Mouse (Mus musculus) lung, postnatal 36 days (tissue): ENCODE data around the gene AC134908.4.
"Not testable (repeated sequence)": the region's sequence is repeated elsewhere in the genome, so short reads cannot be mapped to it uniquely, and the experiment has no call there.

Source experiments
- DNase-seq: peaks from one replicate; pipeline ENCODE4 v3.0.0; 2022; ENCODE audit warnings: mixed read lengths

AC134908.4 gene

GRCm38 (mm10) chr17:25762591-25762990, 32.9 kb downstream of the AC134908.4 start:
- DNase-seq, result no peak

DNA sequence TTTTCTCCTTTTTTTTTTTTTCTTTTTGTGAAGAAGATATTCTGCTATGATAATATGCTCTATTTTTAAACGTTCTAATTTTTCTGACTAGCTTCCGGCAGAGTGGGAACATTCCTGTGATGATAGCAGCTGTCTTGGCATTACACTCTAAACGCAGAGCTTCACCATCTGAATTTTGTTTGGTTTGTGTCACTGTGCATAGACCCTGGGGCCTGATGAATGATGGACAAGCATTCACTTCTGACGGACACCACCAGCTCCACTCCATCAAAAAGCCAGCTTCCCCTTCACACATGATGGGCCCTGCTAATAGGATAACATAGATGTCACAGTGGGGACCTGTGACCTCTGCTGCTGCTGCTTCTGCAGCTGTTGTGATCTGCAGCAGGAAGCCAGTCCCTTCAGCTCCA, 33.9 kb downstream of the AC134908.4 start:
- no peak for DNase-seq

DNA sequence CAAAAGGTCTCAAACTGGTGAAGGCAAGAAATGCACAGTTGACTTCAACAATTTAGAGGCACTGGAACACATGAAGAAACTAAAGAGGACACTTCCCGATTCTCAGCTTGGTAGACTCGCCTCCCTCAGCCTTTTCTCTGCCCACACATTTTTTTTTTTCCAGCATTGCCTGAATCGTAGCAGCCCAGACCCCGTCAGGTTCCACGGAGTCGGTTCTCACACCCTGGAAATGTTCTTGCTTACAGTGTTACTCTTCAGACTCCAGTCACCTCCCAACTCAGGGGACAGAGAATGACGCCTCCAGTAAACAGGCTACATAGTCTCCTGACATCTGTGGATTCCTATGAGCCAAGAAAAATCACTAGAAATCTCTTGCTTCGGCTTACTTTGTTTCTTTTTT, 35.3 kb downstream of the AC134908.4 start:
- no peak for DNase-seq

DNA sequence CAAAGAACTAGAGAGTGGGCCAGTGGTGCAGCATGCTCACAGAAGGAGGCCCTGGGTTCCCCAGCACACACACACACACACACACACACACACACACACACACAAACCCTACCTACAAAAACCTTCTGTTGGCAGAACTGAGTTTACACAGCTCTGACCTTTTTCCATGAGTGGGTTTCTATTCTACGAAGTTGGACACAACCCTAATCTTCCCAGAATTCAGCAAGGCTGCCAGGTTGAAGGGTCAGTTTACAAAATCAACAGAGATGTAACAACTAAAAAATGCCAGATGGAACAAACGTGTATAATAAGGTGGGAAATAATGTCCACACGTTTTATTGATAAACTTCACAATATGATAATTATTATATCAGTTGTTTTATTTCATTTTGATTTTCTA, 37.8 kb downstream of the AC134908.4 start:
- DNase-seq, result no peak

DNA sequence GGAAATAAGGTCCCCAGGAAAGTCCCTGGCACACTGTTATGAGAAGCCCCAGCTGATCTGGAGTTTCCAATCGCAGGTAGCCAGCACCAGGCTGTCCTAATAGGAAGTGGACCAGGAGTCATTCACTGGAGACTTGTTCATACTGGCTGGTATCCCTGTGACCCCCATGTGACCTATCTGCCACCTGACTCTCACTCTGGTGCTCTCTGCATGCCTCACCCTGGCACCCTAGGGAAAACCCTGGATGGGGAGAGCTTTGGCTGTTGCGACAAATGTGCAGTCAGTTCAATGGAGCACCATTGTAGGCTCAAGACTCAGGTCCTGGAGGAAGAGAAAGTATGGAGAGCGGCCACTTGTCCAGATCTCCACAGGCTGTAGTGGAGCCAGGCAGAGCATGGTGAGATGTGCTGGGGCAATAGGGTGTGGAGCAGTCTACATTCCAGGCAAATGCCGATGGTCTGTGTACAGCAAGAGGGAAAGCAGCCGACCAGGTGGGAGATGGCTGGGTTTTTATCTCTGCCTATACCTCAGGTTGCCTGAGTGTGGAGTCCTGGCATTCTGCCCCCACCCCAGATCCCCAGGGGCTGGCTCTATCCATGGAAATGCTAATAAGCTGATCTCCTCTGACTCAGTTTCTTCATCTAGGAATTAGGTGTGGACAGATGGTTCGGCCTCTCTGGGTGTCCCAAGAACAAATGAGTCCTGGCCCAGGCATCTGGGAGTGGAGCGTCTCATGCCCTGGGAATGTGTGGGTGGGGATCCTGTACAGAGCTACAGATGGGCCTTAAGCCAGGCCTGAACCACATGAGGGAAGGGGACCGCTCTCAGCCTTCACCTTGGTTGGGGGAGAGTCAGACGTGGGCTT, 38.8 kb downstream of the AC134908.4 start:
- peak; percentile 38 for DNase-seq

GRCm38 (mm10) chr17:25755627-25756377, 39.7 kb downstream of the AC134908.4 start:
- DNase-seq, result peak; percentile 4

DNA sequence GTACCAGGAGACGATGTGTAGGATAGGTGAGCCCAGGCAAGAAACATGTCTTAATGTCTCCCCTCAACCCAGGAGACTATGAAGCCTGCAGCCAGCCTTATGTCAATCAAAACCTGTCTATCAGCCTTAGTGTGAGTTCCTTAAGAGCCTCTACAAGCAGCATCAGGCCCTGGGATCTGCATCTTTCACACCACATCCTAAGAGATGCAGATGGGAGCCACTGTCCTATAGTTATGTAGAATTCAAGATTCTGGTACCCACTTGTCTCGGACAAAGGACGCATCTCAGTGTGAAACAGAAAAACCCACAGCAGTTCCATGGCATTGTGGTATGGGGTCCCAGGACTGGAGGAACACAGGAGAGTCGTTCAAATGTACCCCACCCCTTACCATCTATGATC, 40.4 kb downstream of the AC134908.4 start:
- DNase-seq, result no peak

DNA sequence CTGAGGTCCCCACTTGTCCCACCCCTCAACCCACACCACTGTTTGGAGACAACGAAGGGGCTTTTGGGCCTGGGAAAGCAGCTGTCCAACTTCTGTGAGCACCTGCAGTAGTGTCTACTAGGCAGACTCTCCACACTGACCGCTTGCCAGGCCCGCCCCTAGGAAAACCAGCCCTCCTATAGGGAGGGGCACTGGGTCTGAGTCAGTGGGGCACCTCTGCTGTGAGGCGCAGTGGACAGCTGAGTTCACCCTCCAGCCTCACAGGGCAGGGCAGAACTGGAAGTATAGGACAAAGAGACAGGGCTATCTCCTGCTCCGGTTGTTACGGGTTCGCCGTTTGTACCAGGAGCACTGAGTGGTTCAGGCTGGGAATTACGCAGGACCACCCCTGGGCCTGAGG, 41.2 kb downstream of the AC134908.4 start, which contains the start of gene Msln:
Gene Msln, minus strand, starts transcription at position 138 of the 400 bp plus-strand sequence.
- no peak for DNase-seq

DNA sequence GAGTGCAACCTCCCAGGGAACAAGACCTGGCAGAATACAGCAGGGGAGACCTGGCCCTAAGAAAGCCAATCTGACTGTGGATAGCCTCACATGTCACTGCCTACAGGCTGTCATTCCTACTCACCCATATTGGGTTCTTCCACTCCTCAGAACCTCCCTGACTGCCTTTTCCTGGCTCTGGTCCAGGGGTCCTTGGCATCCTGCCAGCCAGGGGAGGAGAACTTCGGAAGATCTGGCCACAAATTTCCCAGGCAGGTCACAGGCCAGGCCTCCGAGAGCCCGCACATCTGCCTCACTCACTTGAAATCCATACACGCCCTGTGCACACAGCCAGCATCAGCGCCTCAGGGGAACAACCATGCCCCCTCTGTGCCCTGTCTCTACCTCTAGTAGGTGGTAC, 44.0 kb downstream of the AC134908.4 start:
- peak; percentile 27 for DNase-seq

- no peak for DNase-seq
These were observed 46.1 kb downstream of the AC134908.4 start for GRCm38 (mm10) chr17:25749314-25749713.

- DNase-seq, result no peak
These were observed 47.2 kb downstream of the AC134908.4 start for GRCm38 (mm10) chr17:25748238-25748637.

GRCm38 (mm10) chr17:25744311-25744710, 51.1 kb downstream of the AC134908.4 start:
- no peak for DNase-seq

DNA sequence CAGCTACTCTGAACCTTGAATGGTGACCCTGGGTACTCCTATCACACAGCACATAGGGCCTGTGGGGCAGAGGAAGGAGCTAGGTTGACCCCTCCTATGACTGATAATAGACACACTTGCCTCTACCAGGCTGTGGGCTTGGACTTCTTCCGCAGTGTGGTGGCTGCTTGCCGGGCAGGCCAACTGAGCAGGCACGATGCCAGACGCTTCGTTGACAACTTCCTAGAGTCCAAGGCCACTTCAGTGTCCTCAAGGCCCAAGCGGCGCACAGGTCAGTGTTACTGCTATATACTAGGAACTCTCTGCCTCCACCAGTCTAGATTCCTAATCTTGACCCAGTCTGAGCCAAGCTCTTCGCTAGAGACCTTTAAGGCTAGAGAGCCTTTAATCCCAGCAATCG, 51.6 kb downstream of the AC134908.4 start:
- peak; percentile 27 for DNase-seq

- DNase-seq, result not testable (repeated sequence)
These were observed 54.0 kb downstream of the AC134908.4 start for GRCm38 (mm10) chr17:25741471-25741870.
